Mouse (Mus musculus): ENCODE data around the gene Yipf7. TPM values are rescaled to one million over a fixed set of nuclear protein-coding genes. Genes with fewer than 3 reads are reported as not detected.
A peak's percentile ranks its signal among the peaks of the same experiment; 100 is the strongest.

Gene Yipf7
- 0.30 TPM in 1 of 2 replicates, not detected in the other for polyA plus RNA-seq (2016; fragmentation: Nextera tagmentation; extraction: Ambion mirVana)

DNA sequence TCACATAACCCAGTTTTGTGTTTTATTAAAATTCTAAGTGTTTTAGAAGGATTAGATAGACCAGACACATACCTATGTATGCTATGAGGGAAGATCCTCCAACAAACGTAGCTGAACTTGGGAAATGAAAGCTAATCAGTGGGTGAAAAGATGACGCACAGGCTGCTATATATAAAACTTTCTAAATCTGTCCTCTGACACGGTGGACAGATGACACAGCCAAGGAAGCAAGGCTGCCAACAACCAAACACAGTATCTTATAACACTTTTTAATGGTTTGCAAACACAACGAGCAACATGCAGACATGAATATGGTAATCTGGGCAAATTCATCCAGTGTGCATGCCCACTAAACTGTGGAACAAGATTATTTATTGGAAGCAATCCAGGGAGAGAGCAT lies at the start of gene Yipf7:
TSS of gene Yipf7 (minus strand) at position 160 of the 400 bp plus-strand sequence.
- no peaks in the 10 kb centered on the region for H3K27me3 ChIP-seq (ENCODE audit: insufficient read depth, poor library complexity, severe bottlenecking)
- no peak within 1 kb of the TSS for H3K27ac ChIP-seq
- WGBS = 80% methylated on average over 4 of the region's 4 CpGs
- H3K4me1 ChIP-seq (replicated peaks) = no peaks in the 10 kb centered on the region
- H3K9me3 ChIP-seq = no peaks in the 10 kb centered on the region
- H3K36me3 ChIP-seq = no peaks in the 10 kb centered on the region
- H3K4me3 ChIP-seq = no peak within 1 kb of the TSS
- DNase-seq (ENCODE audit: low spot score) = no peak

DNA sequence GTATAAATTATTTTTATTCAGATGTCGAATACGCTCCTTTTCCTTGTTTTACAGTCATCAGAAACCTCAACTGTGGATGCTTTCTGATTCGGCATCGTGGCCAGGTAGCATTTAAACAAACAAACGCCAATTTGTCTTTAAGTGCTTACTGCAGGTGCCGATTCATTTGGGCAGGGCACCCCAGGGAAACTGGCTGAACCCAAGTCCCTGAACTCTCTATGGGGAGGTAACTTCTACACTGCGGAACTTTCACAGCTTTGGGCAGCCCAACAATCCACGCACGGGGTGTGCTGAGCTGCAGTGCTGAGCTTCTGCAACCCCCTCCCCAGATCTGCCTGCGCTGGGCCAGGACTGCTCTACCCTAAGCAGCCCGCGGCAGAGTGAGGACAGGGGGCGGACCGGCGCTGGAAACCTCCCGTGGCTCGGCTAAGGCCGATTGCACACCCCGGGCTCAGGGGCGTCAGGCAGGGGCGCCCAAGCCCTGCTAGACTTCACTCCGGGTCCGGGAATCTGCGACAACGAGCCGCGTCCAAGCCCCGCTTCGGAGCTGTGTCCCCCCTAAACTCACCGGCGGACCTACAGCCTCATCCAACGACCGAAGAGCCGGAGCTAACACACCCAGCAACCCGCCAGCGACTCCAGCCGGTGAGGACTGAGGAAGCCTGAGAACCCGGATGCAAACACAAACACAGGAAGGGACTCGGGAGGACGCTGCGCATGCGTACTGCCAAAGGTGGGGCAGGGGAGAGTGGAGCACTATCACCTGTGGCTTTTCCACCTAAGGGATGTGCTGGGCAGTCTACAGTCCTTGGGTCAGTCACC lies 49.4 kb upstream of the Yipf7 start, which contains the start of gene Gnpda2:
TSS of gene Gnpda2 (minus strand) at position 701 of the 822 bp plus-strand sequence.
- peaks cover 9% of the 10 kb centered on the region for H3K4me1 ChIP-seq (replicated peaks)
- WGBS = 4% methylated on average over 42 of the region's 42 CpGs
- H3K9me3 ChIP-seq = no peaks in the 10 kb centered on the region
- no peaks in the 10 kb centered on the region for H3K27me3 ChIP-seq (ENCODE audit: insufficient read depth, poor library complexity, severe bottlenecking)
- H3K36me3 ChIP-seq = peaks cover 14% of the 10 kb centered on the region; the same call in 1 of the 2 replicates
- H3K4me3 ChIP-seq = peak within 1 kb of the TSS; percentile 80
- DNase-seq (ENCODE audit: low spot score) = peak; percentile 90
- H3K27ac ChIP-seq = peak within 1 kb of the TSS; percentile 94

DNA sequence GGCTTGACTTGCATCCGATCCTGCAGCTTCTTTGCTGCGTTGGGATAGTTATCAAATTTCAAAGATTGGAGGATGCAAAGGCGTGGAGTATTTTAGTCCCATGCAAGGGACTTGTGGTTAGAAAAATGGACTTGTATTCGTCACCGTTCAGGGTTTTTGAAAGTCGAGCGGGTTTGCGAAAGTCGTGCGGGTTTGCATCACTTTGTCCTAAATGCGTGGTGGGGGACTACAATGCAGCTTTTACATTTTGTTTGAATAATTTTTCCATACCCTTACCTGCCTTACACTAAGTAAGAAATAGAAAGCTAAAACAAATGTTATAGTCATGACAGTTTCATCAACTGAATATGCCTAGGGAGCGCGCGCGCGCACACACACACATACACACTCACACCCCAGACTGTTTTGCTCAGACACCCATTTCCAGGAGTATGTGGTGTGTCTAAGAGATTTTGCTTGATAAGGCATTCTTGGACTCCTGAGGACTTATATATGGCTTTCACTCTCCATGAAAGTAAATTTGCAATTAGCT lies 15.0 kb upstream of the Yipf7 start:
- no peaks in the 10 kb centered on the region for H3K9me3 ChIP-seq
- H3K4me1 ChIP-seq (replicated peaks) = peaks cover 8% of the 10 kb centered on the region
- peak overlapping the region; percentile 99 for H3K27ac ChIP-seq
- peaks cover 32% of the 10 kb centered on the region for H3K36me3 ChIP-seq
- 12% methylated on average over 16 of the region's 16 CpGs for WGBS
- peak; percentile 34 for DNase-seq (ENCODE audit: low spot score)
- peak overlapping the region; percentile 88 for H3K4me3 ChIP-seq
- H3K27me3 ChIP-seq (ENCODE audit: insufficient read depth, poor library complexity, severe bottlenecking) = no peaks in the 10 kb centered on the region

DNA sequence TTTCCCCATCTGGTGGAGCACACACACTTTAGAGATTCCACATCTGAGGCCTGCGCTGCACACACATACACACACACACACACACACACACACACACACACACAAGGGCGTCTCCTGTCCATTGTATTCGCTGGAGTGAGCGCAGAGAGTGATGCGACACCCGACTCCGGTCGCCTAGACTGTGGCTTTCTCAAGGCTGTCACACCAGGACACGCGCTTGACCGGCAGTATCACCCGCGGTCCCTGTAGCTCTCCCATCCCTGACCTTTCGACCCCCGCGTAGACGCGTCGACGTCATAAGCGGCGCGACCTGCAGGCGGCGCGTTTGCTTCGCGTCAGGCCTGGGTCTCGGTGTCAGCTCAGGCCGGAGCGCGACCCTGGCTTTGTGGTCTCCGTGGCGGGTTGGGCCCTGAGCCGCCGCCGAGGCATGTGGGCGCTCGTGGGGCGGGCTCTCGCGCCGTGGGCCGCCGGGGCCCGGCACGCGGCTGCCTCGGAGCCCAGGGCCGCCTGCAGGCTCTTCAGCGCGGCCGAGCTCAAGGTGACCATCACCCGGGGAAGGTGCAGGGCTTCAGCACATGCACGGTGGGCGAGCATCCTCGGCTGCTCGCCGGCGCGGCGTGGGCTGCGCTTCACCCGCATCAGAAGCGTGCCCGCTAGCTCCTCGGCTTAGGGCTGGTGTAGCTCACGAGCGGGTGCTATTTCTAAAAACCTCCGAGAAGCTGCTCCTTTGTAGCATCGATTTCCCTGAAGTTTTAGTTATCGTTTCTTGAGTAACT lies 14.4 kb upstream of the Yipf7 start, which contains the start of gene Guf1:
TSS of gene Guf1 (plus strand) at position 296 of the 776 bp plus-strand sequence.
- H3K27ac ChIP-seq = peak within 1 kb of the TSS; percentile 99
- peak; percentile 96 for DNase-seq (ENCODE audit: low spot score)
- peaks cover 8% of the 10 kb centered on the region for H3K4me1 ChIP-seq (replicated peaks)
- H3K9me3 ChIP-seq = no peaks in the 10 kb centered on the region
- 1% methylated on average over 72 of the region's 72 CpGs for WGBS
- H3K27me3 ChIP-seq (ENCODE audit: insufficient read depth, poor library complexity, severe bottlenecking) = no peaks in the 10 kb centered on the region
- H3K36me3 ChIP-seq = peaks cover 28% of the 10 kb centered on the region
- H3K4me3 ChIP-seq = peak within 1 kb of the TSS; percentile 88

DNA sequence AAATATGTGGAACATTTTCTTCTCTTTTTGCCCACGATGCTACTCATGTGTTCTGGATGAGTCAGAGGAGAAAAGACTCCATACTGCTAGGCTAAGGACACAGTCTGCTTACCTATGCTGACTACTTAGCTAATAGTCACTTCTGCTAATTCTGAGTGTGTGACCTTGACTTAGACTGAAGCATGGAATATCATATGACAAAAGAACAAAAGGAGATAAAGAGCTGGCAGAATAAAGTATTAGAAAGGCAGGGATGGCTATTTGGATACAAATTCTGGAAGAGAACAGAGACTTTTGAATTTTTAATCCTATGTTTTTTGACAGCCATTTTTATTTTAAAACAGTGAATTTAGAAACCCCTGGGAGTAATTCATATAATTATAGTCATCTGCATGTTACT lies 768 bp downstream of the Yipf7 start:
- Histone ChIP-seq H3K36me3 (no peaks in the 10 kb centered on the region), H3K9me3 (no peaks in the 10 kb centered on the region), H3K4me3 (no peak overlapping the region), H3K27me3 (ENCODE audit: insufficient read depth, poor library complexity, severe bottlenecking) (no peaks in the 10 kb centered on the region), H3K4me1 (replicated peaks) (no peaks in the 10 kb centered on the region), H3K27ac (no peak overlapping the region)
- WGBS = 76% methylated on average over 1 of the region's 1 CpGs
- no peak for DNase-seq (ENCODE audit: low spot score)

DNA sequence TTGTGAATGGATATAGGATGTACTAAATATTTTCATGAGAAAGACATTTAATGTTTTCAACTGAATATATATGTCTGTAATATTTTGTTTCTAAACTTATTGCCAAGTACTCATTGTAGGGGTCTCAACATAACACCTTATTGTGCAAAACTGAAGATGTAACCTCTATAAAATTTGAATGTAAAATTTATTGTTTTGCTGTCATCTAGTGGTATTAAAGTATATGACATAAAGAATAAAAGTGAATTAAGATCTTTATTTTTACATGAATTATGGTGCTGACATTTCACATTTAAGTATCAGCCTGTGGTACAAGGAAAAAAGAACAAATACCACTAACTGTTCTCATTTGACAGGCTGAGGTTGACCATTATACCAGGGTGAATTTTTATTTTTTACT lies 18.5 kb downstream of the Yipf7 start:
- no peaks in the 10 kb centered on the region for H3K27me3 ChIP-seq (ENCODE audit: insufficient read depth, poor library complexity, severe bottlenecking)
- H3K36me3 ChIP-seq = no peaks in the 10 kb centered on the region
- H3K4me1 ChIP-seq (replicated peaks) = no peaks in the 10 kb centered on the region
- H3K27ac ChIP-seq = no peak overlapping the region
- H3K4me3 ChIP-seq = no peak overlapping the region
- no peak for DNase-seq (ENCODE audit: low spot score)
- no peaks in the 10 kb centered on the region for H3K9me3 ChIP-seq

DNA sequence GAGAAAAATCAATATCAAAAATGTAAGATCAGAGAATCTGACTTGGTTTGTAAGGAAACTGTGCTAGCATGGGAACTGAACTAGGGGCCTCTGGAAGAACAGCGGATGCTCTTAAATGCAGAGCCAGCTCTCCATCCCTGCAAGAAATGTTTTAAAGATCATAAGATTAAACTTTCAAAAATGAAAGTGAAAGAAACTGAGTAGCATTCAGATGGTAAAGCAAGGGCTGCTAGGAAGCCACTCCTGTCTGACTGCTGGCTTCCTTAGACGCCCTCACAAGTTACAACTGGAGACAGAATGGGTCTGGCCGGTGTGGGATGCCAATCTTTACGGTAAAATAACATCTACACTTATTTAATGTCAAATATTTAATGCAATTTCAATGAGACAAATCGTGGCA lies 20.4 kb downstream of the Yipf7 start:
- H3K36me3 ChIP-seq = no peaks in the 10 kb centered on the region
- H3K4me3 ChIP-seq = no peak overlapping the region
- no peaks in the 10 kb centered on the region for H3K9me3 ChIP-seq
- H3K4me1 ChIP-seq (replicated peaks) = no peaks in the 10 kb centered on the region
- H3K27ac ChIP-seq = no peak overlapping the region
- H3K27me3 ChIP-seq (ENCODE audit: insufficient read depth, poor library complexity, severe bottlenecking) = no peaks in the 10 kb centered on the region
- no peak for DNase-seq (ENCODE audit: low spot score)
- WGBS = 76% methylated on average over 5 of the region's 5 CpGs

DNA sequence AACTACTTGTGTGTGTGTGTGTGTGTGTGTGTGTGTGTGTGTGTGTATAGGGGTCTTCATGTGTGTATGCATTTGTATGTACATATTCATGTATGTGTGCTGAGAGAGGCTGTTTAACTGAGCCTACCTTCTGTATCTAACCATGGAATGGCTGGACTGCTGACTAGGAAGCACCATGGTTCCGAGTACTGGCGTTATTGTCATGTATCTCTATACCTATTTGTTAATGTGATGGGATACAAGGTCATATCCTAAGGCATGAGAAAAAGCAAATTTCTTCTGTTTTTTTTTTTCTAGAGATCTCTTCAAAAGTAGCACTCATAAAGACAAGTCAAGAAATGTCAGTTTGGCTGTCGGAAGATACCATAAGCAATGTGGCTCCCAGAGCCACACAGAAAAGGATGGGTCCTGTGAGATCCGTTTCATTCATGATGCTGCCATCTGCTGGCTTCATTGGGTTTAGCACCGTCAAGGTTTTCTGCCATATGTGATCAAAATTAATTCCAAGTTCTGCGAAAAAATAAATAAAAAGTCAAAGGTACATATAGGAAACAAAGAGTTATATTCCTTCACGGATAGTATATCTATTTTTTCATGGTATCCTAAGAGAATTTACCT lies 21.7 kb downstream of the Yipf7 start:
- peak; percentile 40 for DNase-seq (ENCODE audit: low spot score)
- Histone ChIP-seq H3K4me1 (replicated peaks) (no peaks in the 10 kb centered on the region), H3K4me3 (no peak overlapping the region), H3K27ac (no peak overlapping the region), H3K9me3 (no peaks in the 10 kb centered on the region), H3K27me3 (ENCODE audit: insufficient read depth, poor library complexity, severe bottlenecking) (no peaks in the 10 kb centered on the region), H3K36me3 (no peaks in the 10 kb centered on the region)
- 43% methylated on average over 7 of the region's 7 CpGs for WGBS

DNA sequence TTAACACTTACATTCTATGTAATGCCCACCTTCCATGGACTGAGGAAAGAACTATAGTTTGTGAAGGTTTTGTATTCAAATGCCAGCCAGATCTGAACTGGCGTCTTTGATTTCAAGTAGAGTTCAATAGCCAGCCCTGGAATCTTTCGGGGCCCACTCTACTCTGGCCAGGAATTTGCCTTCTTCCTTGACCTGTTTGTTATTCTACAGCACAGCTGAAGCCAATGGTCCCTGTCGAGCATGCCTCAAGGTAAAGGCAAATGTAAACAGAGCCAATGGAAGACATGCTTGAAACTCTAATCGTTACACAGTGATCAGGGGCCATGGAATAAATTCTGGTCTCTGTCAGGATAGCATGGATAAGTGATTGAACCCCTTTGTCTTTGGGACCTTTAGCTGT lies 30.2 kb downstream of the Yipf7 start:
- Histone ChIP-seq H3K4me1 (replicated peaks) (no peaks in the 10 kb centered on the region), H3K4me3 (no peak overlapping the region), H3K27me3 (ENCODE audit: insufficient read depth, poor library complexity, severe bottlenecking) (no peaks in the 10 kb centered on the region), H3K9me3 (no peaks in the 10 kb centered on the region), H3K36me3 (no peaks in the 10 kb centered on the region), H3K27ac (no peak overlapping the region)
- WGBS = 71% methylated on average over 4 of the region's 4 CpGs
- DNase-seq (ENCODE audit: low spot score) = no peak

DNA sequence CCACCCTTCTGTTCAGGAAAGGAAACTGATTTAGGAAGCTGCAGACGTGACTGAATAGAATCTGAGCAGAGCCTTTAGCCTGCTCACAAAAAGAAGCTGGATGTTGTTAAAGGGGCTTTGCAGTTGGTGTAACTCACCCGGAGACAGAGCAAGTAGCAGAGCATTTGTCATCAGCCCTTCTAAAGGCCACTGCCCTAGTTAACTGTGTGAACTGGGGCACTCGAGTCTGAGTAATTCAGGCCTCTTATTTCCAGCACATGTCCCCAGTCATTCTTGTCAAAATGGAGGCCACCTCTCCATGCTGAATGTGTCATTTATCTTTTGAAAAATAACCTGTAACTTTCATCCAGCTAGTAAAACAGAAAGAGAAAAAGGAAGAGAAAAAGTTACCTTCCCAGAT lies 30.8 kb downstream of the Yipf7 start:
- Histone ChIP-seq H3K36me3 (no peaks in the 10 kb centered on the region), H3K4me1 (replicated peaks) (no peaks in the 10 kb centered on the region), H3K9me3 (no peaks in the 10 kb centered on the region), H3K4me3 (no peak overlapping the region), H3K27me3 (ENCODE audit: insufficient read depth, poor library complexity, severe bottlenecking) (no peaks in the 10 kb centered on the region), H3K27ac (no peak overlapping the region)
- DNase-seq (ENCODE audit: low spot score) = no peak
- WGBS = 69% methylated on average over 3 of the region's 3 CpGs

DNA sequence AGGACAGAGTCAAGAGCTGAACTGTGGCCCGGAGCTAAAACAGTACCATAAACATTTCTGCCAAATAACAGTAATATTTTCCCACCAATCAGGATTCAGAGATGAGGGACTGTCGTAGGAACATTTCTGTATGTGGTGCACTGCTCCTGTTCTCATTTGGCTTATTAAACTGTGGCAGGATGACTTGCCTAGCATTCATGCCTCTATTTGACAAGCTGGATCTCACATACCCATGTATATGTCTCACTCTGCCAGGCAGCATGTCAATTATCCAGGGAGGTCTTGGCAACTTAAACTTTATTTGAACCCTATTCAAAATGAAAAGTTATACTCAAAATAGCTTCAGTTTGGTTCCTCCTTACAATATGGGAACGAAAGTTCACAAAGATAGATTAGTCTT lies 35.4 kb downstream of the Yipf7 start:
- H3K9me3 ChIP-seq = no peaks in the 10 kb centered on the region
- no peak overlapping the region for H3K27ac ChIP-seq
- H3K4me1 ChIP-seq (replicated peaks) = no peaks in the 10 kb centered on the region
- H3K36me3 ChIP-seq = no peaks in the 10 kb centered on the region
- H3K4me3 ChIP-seq = no peak overlapping the region
- 87% methylated on average over 3 of the region's 3 CpGs for whole genome bisulfite sequencing
- H3K27me3 ChIP-seq (ENCODE audit: insufficient read depth, poor library complexity, severe bottlenecking) = no peaks in the 10 kb centered on the region
- no peak for DNase-seq (ENCODE audit: low spot score)

DNA sequence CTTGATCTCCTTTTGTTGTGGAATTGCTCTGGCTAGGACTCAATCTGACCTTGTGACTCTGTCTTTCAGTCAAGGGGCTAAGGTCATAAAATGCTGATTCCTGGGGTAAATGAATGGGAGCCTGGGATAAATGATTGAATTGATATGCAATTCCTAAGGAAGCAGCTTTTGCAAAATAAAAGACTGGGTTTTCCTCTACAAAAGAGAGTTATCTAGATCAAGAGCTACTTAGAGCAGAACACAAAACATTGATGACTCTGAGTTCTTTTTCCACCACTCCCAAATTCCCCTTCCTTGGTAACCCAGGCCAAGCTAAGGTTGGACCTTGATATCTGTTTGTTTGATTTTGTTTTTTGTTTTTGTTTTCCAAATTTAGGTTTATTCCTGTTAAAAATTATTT lies 53.4 kb downstream of the Yipf7 start:
- no peak for DNase-seq (ENCODE audit: low spot score)

More for the DNA sequence above, 53.4 kb downstream of the Yipf7 start:
- H3K36me3 ChIP-seq = no peaks in the 10 kb centered on the region
- no peak overlapping the region for H3K27ac ChIP-seq
- no peaks in the 10 kb centered on the region for H3K9me3 ChIP-seq
- no peaks in the 10 kb centered on the region for H3K4me1 ChIP-seq (replicated peaks)
- no peaks in the 10 kb centered on the region for H3K27me3 ChIP-seq (ENCODE audit: insufficient read depth, poor library complexity, severe bottlenecking)
- H3K4me3 ChIP-seq = no peak overlapping the region
